Mouse (Mus musculus) frontal cortex, adult 2 months (tissue): ENCODE data around the gene Snrpn. TPM values are rescaled to one million over a fixed set of nuclear protein-coding genes. Genes with fewer than 3 reads are reported as not detected.

ENCODE experiments used
- polyA plus RNA-seq: library from polyadenylated mRNA; depleted of rRNA; stranded (reverse); fragments of >200 nt; gene quantifications from 2 replicates; pipeline ENCODE4 v1.2.3, GENCODE M21; 2012; rRNA removed

Gene Snrpn
- polyA plus RNA-seq, 1 experiment = 917 TPM

Other genes starting within 250 kb of the Snrpn start
- not detected in 2 replicates for gene Snurf, start 135.2 kb downstream of the Snrpn start, polyA plus RNA-seq
- 12.5 and 13.8 TPM in 2 replicates for gene Gm38393, start 135.2 kb downstream of the Snrpn start, polyA plus RNA-seq